Mouse (Mus musculus): ENCODE data around the gene Fjx1.

DNA sequence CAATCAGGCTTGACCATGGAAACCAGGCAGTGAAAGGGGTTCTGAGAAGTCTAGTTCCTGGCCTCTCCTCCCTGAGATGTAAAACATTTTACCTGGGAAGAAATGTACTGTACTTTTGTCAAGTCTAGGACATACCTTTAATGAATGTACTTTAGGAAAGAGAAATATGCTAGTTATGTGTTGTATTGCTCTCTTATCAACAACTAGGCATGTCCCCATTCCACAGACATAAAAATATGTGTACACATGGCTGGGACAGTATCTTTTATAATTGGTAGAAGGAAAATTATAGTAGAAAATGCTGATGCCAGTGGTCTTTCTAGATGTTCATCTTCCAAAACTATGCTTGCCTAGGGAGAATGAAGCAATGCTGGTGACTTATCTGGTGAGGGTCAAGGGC lies 24.3 kb downstream of the Fjx1 start:
- TF ChIP-seq CTCF (IDR thresholded peaks at IDR 0.05; ENCODE audit: insufficient read depth, low read depth, low read length) (no peak), POLR2A (IDR thresholded peaks at IDR 0.05; ENCODE audit: insufficient read depth, low read depth, low read length) (no peak)

Data from olfactory bulb, adult 2 months (tissue).